Mouse (Mus musculus) embryonic facial prominence, embryonic 11.5 days (tissue): ENCODE data around the gene Ttbk1. TPM values are rescaled to one million over a fixed set of nuclear protein-coding genes. Genes with fewer than 3 reads are reported as not detected.

Source experiments
- ATAC-seq: fragments of 200-750 bp; cut with Nextera tagmentation; replicated peaks from 2 replicates; pipeline ENCODE4 v1.8.0; 2017; ENCODE audit warnings: low read depth; ENCODE audit not compliant: insufficient number of reproducible peaks, low FRiP score, low TSS enrichment
- DNase-seq: peaks from one replicate; pipeline ENCODE4 v3.0.0-alpha.2; 2015; ENCODE audit warnings: low spot score
- H3K27ac ChIP-seq: fragments of 300-500 bp; sonication (generic); replicated peaks from 2 replicates; pipeline ENCODE4 v1.5.1; 2014; ENCODE audit warnings: mild to moderate bottlenecking, low read depth, low read length, control low read depth
- H3K27me3 ChIP-seq: fragments of 300-500 bp; sonication (generic); 2 replicates; pipeline ENCODE4 v1.6.1; 2014; ENCODE audit warnings: mild to moderate bottlenecking, low read length, moderate library complexity, mixed read lengths; ENCODE audit not compliant: control insufficient read depth, insufficient read depth
- H3K36me3 ChIP-seq: fragments of 300-500 bp; sonication (generic); replicated peaks from 2 replicates; pipeline ENCODE4 v1.6.1; 2014; ENCODE audit warnings: low read depth, mild to moderate bottlenecking, low read length, moderate library complexity, mixed read lengths; ENCODE audit not compliant: control insufficient read depth, insufficient read depth
- H3K4me1 ChIP-seq: fragments of 300-500 bp; sonication (generic); 2 replicates; pipeline ENCODE4 v1.6.1; 2014; ENCODE audit warnings: low read length, mixed read lengths; ENCODE audit not compliant: control insufficient read depth, insufficient read depth
- H3K4me2 ChIP-seq: fragments of 300-500 bp; sonication (generic); 2 replicates; pipeline ENCODE4 v1.6.1; 2014; ENCODE audit warnings: low read depth, mild to moderate bottlenecking, control low read depth, low read length, moderate library complexity
- H3K4me3 ChIP-seq: fragments of 300-500 bp; sonication (generic); 2 replicates; pipeline ENCODE4 v1.5.1; 2014; ENCODE audit warnings: low read depth, low read length, control low read depth
- H3K9ac ChIP-seq: fragments of 300-500 bp; sonication (generic); replicated peaks from 2 replicates; pipeline ENCODE4 v1.6.1; 2014; ENCODE audit warnings: mild to moderate bottlenecking, control low read depth, low read length
- H3K9me3 ChIP-seq: fragments of 300-500 bp; sonication (generic); replicated peaks from 2 replicates; pipeline ENCODE4 v1.6.1; 2016; ENCODE audit warnings: mild to moderate bottlenecking, low read length, inconsistent platforms, mixed read lengths; ENCODE audit not compliant: control insufficient read depth
- WGBS: fragments of 180-500 bp; shearing (Covaris S2); extraction: QIAGEN DNeasy Blood & Tissue Kit; methylation state at CpG from one replicate; pipeline ENCODE4 v1.1.7; 2014; 5-methylcytosine and 5-hydroxymethylcytosine counted together
- polyA plus RNA-seq: library from polyadenylated mRNA; unstranded; fragments of >200 nt; fragmentation: Nextera tagmentation; extraction: Ambion mirVana; gene quantifications from 2 replicates; pipeline ENCODE4 v1.2.1, GENCODE M21; 2014

The Ttbk1 gene
- polyA plus RNA-seq: 0.38 and 0.63 TPM in 2 replicates

GRCm38 (mm10) chr17:46487431-46487830, at the start of gene Ttbk1:
Ttbk1 (minus strand) TSS chr17:46487675.
- peak within 1 kb of the TSS; percentile 53 for H3K9ac ChIP-seq
- no peak within 1 kb of the TSS for H3K27ac ChIP-seq
- ATAC-seq: no peak
- 0 out of 2 replicates have a peak, but pooled peaks cover 4% of the 10 kb centered on the region for H3K4me1 ChIP-seq
- no peaks in the 10 kb centered on the region for H3K9me3 ChIP-seq
- peak; percentile 43 for DNase-seq
- H3K27me3 ChIP-seq: peaks cover 52% of the 10 kb centered on the region
- WGBS: 3% methylated on average over 19 of the region's 49 CpGs
- no peaks in the 10 kb centered on the region for H3K36me3 ChIP-seq
- H3K4me2 ChIP-seq: peak within 1 kb of the TSS; percentile 85
- H3K4me3 ChIP-seq: peak within 1 kb of the TSS; percentile 50

- peak; percentile 66; the same call in 1 of the 2 replicates for ATAC-seq
- Histone ChIP-seq H3K4me3 (no peak overlapping the region), H3K36me3 (no peaks in the 10 kb centered on the region), H3K27ac (no peak overlapping the region), H3K4me2 (no peak overlapping the region), H3K27me3 (peaks cover 8% of the 10 kb centered on the region; the same call in 1 of the 2 replicates), H3K4me1 (no peaks in the 10 kb centered on the region; the same call in 1 of the 2 replicates), H3K9ac (no peak overlapping the region), H3K9me3 (no peaks in the 10 kb centered on the region)
- WGBS: 35% methylated on average over 12 of the region's 12 CpGs
- DNase-seq: peak; percentile 84
Observed at GRCm38 (mm10) chr17:46525579-46526307, 38.3 kb upstream of the Ttbk1 start.

- Histone ChIP-seq H3K4me1 (no peaks in the 10 kb centered on the region; the same call in 1 of the 2 replicates), H3K9me3 (no peaks in the 10 kb centered on the region), H3K4me3 (no peak overlapping the region), H3K9ac (no peak overlapping the region), H3K27ac (no peak overlapping the region), H3K36me3 (no peaks in the 10 kb centered on the region), H3K4me2 (no peak overlapping the region), H3K27me3 (peaks cover 8% of the 10 kb centered on the region; the same call in 1 of the 2 replicates)
- ATAC-seq: 0 out of 2 replicates have a peak, but pooled peaks have one; percentile 27
- DNase-seq: no peak
- WGBS: 90% methylated on average over 10 of the region's 10 CpGs
Observed at GRCm38 (mm10) chr17:46525065-46525464, 37.6 kb upstream of the Ttbk1 start.

- Histone ChIP-seq H3K4me3 (no peak overlapping the region), H3K9me3 (no peaks in the 10 kb centered on the region), H3K9ac (no peak overlapping the region), H3K36me3 (no peaks in the 10 kb centered on the region), H3K27me3 (peaks cover 8% of the 10 kb centered on the region; the same call in 1 of the 2 replicates), H3K4me1 (no peaks in the 10 kb centered on the region; the same call in 1 of the 2 replicates), H3K4me2 (no peak overlapping the region), H3K27ac (no peak overlapping the region)
- DNase-seq: peak; percentile 17
- ATAC-seq: no peak
- 33% methylated on average over 24 of the region's 24 CpGs for WGBS
Observed at GRCm38 (mm10) chr17:46521963-46522668, 34.6 kb upstream of the Ttbk1 start.

GRCm38 (mm10) chr17:46521174-46521573, 33.7 kb upstream of the Ttbk1 start:
- H3K9me3 ChIP-seq: no peaks in the 10 kb centered on the region
- H3K4me1 ChIP-seq: no peaks in the 10 kb centered on the region; the same call in 1 of the 2 replicates
- H3K9ac ChIP-seq: no peak overlapping the region; the same call in none of the 2 replicates
- H3K27ac ChIP-seq: no peak overlapping the region
- no peak overlapping the region for H3K4me2 ChIP-seq
- H3K36me3 ChIP-seq: no peaks in the 10 kb centered on the region
- H3K27me3 ChIP-seq: peaks cover 8% of the 10 kb centered on the region; the same call in 1 of the 2 replicates
- no peak for ATAC-seq
- WGBS: 80% methylated on average over 9 of the region's 9 CpGs
- H3K4me3 ChIP-seq: no peak overlapping the region
- DNase-seq: no peak

GRCm38 (mm10) chr17:46520385-46520979, 33.0 kb upstream of the Ttbk1 start:
- Histone ChIP-seq H3K4me3 (peak overlapping the region; percentile 21), H3K4me1 (no peaks in the 10 kb centered on the region; the same call in 1 of the 2 replicates), H3K9me3 (no peaks in the 10 kb centered on the region), H3K36me3 (no peaks in the 10 kb centered on the region), H3K27ac (no peak overlapping the region), H3K9ac (peak overlapping the region; percentile 22), H3K4me2 (peak overlapping the region; percentile 25), H3K27me3 (peaks cover 8% of the 10 kb centered on the region; the same call in 1 of the 2 replicates)
- DNase-seq: peak; percentile 44
- 45% methylated on average over 25 of the region's 25 CpGs for WGBS
- ATAC-seq: no peak

GRCm38 (mm10) chr17:46519971-46520370, 32.5 kb upstream of the Ttbk1 start:
- no peaks in the 10 kb centered on the region for H3K9me3 ChIP-seq
- H3K4me3 ChIP-seq: peak overlapping the region; percentile 8; the same call in 1 of the 2 replicates
- H3K4me1 ChIP-seq: no peaks in the 10 kb centered on the region; the same call in 1 of the 2 replicates
- 53% methylated on average over 10 of the region's 10 CpGs for WGBS
- H3K36me3 ChIP-seq: no peaks in the 10 kb centered on the region
- peak overlapping the region; percentile 1 for H3K9ac ChIP-seq
- peaks cover 8% of the 10 kb centered on the region; the same call in 1 of the 2 replicates for H3K27me3 ChIP-seq
- peak overlapping the region; percentile 25 for H3K4me2 ChIP-seq
- no peak for ATAC-seq
- DNase-seq: no peak
- no peak overlapping the region for H3K27ac ChIP-seq
